Mouse (Mus musculus): ENCODE data around the gene Nsmce4a. TPM values are rescaled to one million over a fixed set of nuclear protein-coding genes. Genes with fewer than 3 reads are reported as not detected.

Nsmce4a gene
- polyA plus RNA-seq (2014; fragmentation: Illumina TruSeq; extraction: RNeasy Lipid Tissue Mini Kit (QIAGEN cat#74804); ENCODE audit: low read depth, low replicate concordance), result 266 TPM

GRCm38 (mm10) chr7:130572821-130573220 is at the start of gene Nsmce4a:
Gene Nsmce4a (minus strand): TSS chr7:130573118.

GRCm38 (mm10) chr7:130577388-130578003 is 4.6 kb upstream of the Nsmce4a start, which contains the start of gene Tacc2:
Gene Tacc2 (plus strand): TSS chr7:130577438.

GRCm38 (mm10) chr7:130520049-130520425 is 52.9 kb downstream of the Nsmce4a start, which contains the start of gene Ate1:
Gene Ate1 (minus strand): TSS chr7:130520369.

Other genes starting within 250 kb of the Nsmce4a start
- 79.4 TPM for gene Ate1, start 52.7 kb downstream of the Nsmce4a start, polyA plus RNA-seq (2014; fragmentation: Illumina TruSeq; extraction: RNeasy Lipid Tissue Mini Kit (QIAGEN cat#74804); ENCODE audit: low read depth, low replicate concordance)
- gene Tacc2, start 4.3 kb upstream of the Nsmce4a start, polyA plus RNA-seq (2014; fragmentation: Illumina TruSeq; extraction: RNeasy Lipid Tissue Mini Kit (QIAGEN cat#74804); ENCODE audit: low read depth, low replicate concordance), result 8.3 TPM
- not detected for gene Btbd16, start 201.0 kb upstream of the Nsmce4a start, polyA plus RNA-seq (2014; fragmentation: Illumina TruSeq; extraction: RNeasy Lipid Tissue Mini Kit (QIAGEN cat#74804); ENCODE audit: low read depth, low replicate concordance)

Data from adrenal gland, adult 10 weeks (tissue).